Mouse (Mus musculus) heart, embryonic 12.5 days (tissue): Measurements from ENCODE around the gene Xaf1. TPM values are rescaled to one million over a fixed set of nuclear protein-coding genes. Genes with fewer than 3 reads are reported as not detected.

Source experiments
- ATAC-seq: fragments of 200-750 bp; cut with Nextera tagmentation; 2 replicates; pipeline ENCODE4 v1.8.0; 2017; ENCODE audit warnings: moderate TSS enrichment, moderate library complexity; ENCODE audit not compliant: insufficient number of reproducible peaks, low FRiP score
- H3K27ac ChIP-seq: fragments of 300-500 bp; sonication (generic); 2 replicates; pipeline ENCODE4 v1.5.1; 2016; ENCODE audit warnings: mild to moderate bottlenecking, moderate library complexity; ENCODE audit not compliant: poor library complexity, severe bottlenecking
- H3K27me3 ChIP-seq: fragments of 300-500 bp; sonication (generic); replicated peaks from 2 replicates; pipeline ENCODE4 v1.6.1; 2016; ENCODE audit warnings: mild to moderate bottlenecking, moderate library complexity
- H3K36me3 ChIP-seq: fragments of 300-500 bp; sonication (generic); 2 replicates; pipeline ENCODE4 v1.6.1; 2016; ENCODE audit warnings: mild to moderate bottlenecking, moderate library complexity
- H3K4me1 ChIP-seq: fragments of 300-500 bp; sonication (generic); replicated peaks from 2 replicates; pipeline ENCODE4 v1.6.1; 2016; ENCODE audit warnings: mild to moderate bottlenecking
- H3K4me2 ChIP-seq: fragments of 300-500 bp; sonication (generic); 2 replicates; pipeline ENCODE4 v1.6.1; 2016; ENCODE audit warnings: mild to moderate bottlenecking, moderate library complexity
- H3K4me3 ChIP-seq: fragments of 300-500 bp; sonication (generic); 2 replicates; pipeline ENCODE4 v1.5.1; 2016; ENCODE audit warnings: mild to moderate bottlenecking
- H3K9ac ChIP-seq: fragments of 300-500 bp; sonication (generic); 2 replicates; pipeline ENCODE4 v1.6.1; 2016; ENCODE audit warnings: mild to moderate bottlenecking, moderate library complexity
- H3K9me3 ChIP-seq: fragments of 300-500 bp; sonication (generic); replicated peaks from 2 replicates; pipeline ENCODE4 v1.6.1; 2016; ENCODE audit warnings: mild to moderate bottlenecking, moderate library complexity
- WGBS: fragments of 180-500 bp; shearing (Covaris S2); methylation state at CpG from one replicate; pipeline ENCODE4 v1.1.7; 2016; 5-methylcytosine and 5-hydroxymethylcytosine counted together
- polyA plus RNA-seq: library from polyadenylated mRNA; unstranded; fragments of >200 nt; fragmentation: Nextera tagmentation; extraction: Ambion mirVana; gene quantifications from 2 replicates; pipeline ENCODE4 v1.2.1, GENCODE M21; 2016

The Xaf1 gene
- polyA plus RNA-seq, 1 experiment from 2014 or later, result 6.2 TPM

- H3K36me3 ChIP-seq, result no peaks in the 10 kb centered on the region
- H3K9ac ChIP-seq, result no peak overlapping the region
- WGBS, result 76% methylated on average over 10 of the region's 10 CpGs
- no peak overlapping the region for H3K27ac ChIP-seq
- no peak for ATAC-seq
- H3K4me3 ChIP-seq, result no peak overlapping the region
- peaks cover 17% of the 10 kb centered on the region for H3K4me1 ChIP-seq
- H3K9me3 ChIP-seq, result no peaks in the 10 kb centered on the region
- H3K4me2 ChIP-seq, result no peak overlapping the region
- peaks cover 40% of the 10 kb centered on the region for H3K27me3 ChIP-seq
Observed at GRCm38 (mm10) chr11:72311355-72312001, 10.0 kb downstream of the Xaf1 start.

- H3K36me3 ChIP-seq, result no peaks in the 10 kb centered on the region
- peak within 1 kb of the TSS; percentile 19; the same call in 1 of the 2 replicates for H3K9ac ChIP-seq
- peaks cover 67% of the 10 kb centered on the region for H3K27me3 ChIP-seq
- H3K4me3 ChIP-seq, result peak within 1 kb of the TSS; percentile 40
- peak within 1 kb of the TSS; percentile 71 for H3K4me2 ChIP-seq
- peaks cover 10% of the 10 kb centered on the region for H3K4me1 ChIP-seq
- ATAC-seq, result no peak
- no peak within 1 kb of the TSS for H3K27ac ChIP-seq
- 9% methylated on average over 42 of the region's 42 CpGs for WGBS
- no peaks in the 10 kb centered on the region for H3K9me3 ChIP-seq
Observed at GRCm38 (mm10) chr11:72314151-72314895, 12.9 kb downstream of the Xaf1 start, which contains the start of gene Fbxo39. Gene Fbxo39, plus strand, starts transcription at chr11:72314444.

GRCm38 (mm10) chr11:72318026-72318425, 16.6 kb downstream of the Xaf1 start:
- no peaks in the 10 kb centered on the region for H3K9me3 ChIP-seq
- ATAC-seq, result no peak
- H3K36me3 ChIP-seq, result no peaks in the 10 kb centered on the region
- no peak overlapping the region for H3K4me2 ChIP-seq
- H3K27me3 ChIP-seq, result peaks cover 59% of the 10 kb centered on the region
- 59% methylated on average over 5 of the region's 5 CpGs for WGBS
- H3K9ac ChIP-seq, result no peak overlapping the region
- H3K27ac ChIP-seq, result no peak overlapping the region
- H3K4me1 ChIP-seq, result peaks cover 7% of the 10 kb centered on the region
- no peak overlapping the region for H3K4me3 ChIP-seq

- H3K9me3 ChIP-seq, result no peaks in the 10 kb centered on the region
- no peak for ATAC-seq
- 65% methylated on average over 3 of the region's 3 CpGs for WGBS
Observed at GRCm38 (mm10) chr11:72324431-72324830, 23.0 kb downstream of the Xaf1 start.

GRCm38 (mm10) chr11:72325701-72326100, 24.3 kb downstream of the Xaf1 start:
- no peak overlapping the region for H3K9ac ChIP-seq
- no peaks in the 10 kb centered on the region for H3K4me1 ChIP-seq
- no peaks in the 10 kb centered on the region for H3K9me3 ChIP-seq
- H3K36me3 ChIP-seq, result no peaks in the 10 kb centered on the region
- no peak overlapping the region for H3K27ac ChIP-seq
- no peak overlapping the region for H3K4me2 ChIP-seq
- no peak overlapping the region for H3K4me3 ChIP-seq
- 73% methylated on average over 4 of the region's 4 CpGs for WGBS
- no peak for ATAC-seq
- H3K27me3 ChIP-seq, result no peaks in the 10 kb centered on the region

More at GRCm38 (mm10) chr11:72324431-72324830, 23.0 kb downstream of the Xaf1 start:
- no peak overlapping the region for H3K27ac ChIP-seq
- no peak overlapping the region for H3K4me3 ChIP-seq
- no peaks in the 10 kb centered on the region for H3K4me1 ChIP-seq
- H3K27me3 ChIP-seq, result no peaks in the 10 kb centered on the region
- no peak overlapping the region for H3K4me2 ChIP-seq
- H3K9ac ChIP-seq, result no peak overlapping the region
- no peaks in the 10 kb centered on the region for H3K36me3 ChIP-seq

GRCm38 (mm10) chr11:72332951-72333667, 31.7 kb downstream of the Xaf1 start:
- 82% methylated on average over 9 of the region's 9 CpGs for WGBS
- no peak overlapping the region for H3K27ac ChIP-seq

GRCm38 (mm10) chr11:72334653-72335052, 33.2 kb downstream of the Xaf1 start:
- Histone ChIP-seq H3K27me3 (peaks cover 10% of the 10 kb centered on the region; the same call in 1 of the 2 replicates), H3K9me3 (no peaks in the 10 kb centered on the region), H3K27ac (no peak overlapping the region), H3K4me2 (no peak overlapping the region), H3K4me1 (no peaks in the 10 kb centered on the region; the same call in 1 of the 2 replicates), H3K9ac (no peak overlapping the region), H3K36me3 (no peaks in the 10 kb centered on the region), H3K4me3 (no peak overlapping the region)
- ATAC-seq, result no peak
- 75% methylated on average over 4 of the region's 4 CpGs for WGBS

More at GRCm38 (mm10) chr11:72332951-72333667, 31.7 kb downstream of the Xaf1 start:
- no peak for ATAC-seq
- H3K4me1 ChIP-seq, result no peaks in the 10 kb centered on the region
- H3K9ac ChIP-seq, result no peak overlapping the region
- H3K9me3 ChIP-seq, result no peaks in the 10 kb centered on the region
- H3K4me3 ChIP-seq, result no peak overlapping the region
- H3K4me2 ChIP-seq, result no peak overlapping the region
- H3K36me3 ChIP-seq, result no peaks in the 10 kb centered on the region
- no peaks in the 10 kb centered on the region for H3K27me3 ChIP-seq

GRCm38 (mm10) chr11:72336726-72337125, 35.3 kb downstream of the Xaf1 start:
- Histone ChIP-seq H3K4me1 (no peaks in the 10 kb centered on the region; the same call in 1 of the 2 replicates), H3K4me3 (no peak overlapping the region), H3K4me2 (no peak overlapping the region), H3K36me3 (no peaks in the 10 kb centered on the region), H3K27me3 (peaks cover 10% of the 10 kb centered on the region; the same call in 1 of the 2 replicates), H3K27ac (no peak overlapping the region), H3K9ac (no peak overlapping the region), H3K9me3 (no peaks in the 10 kb centered on the region)
- WGBS, result 77% methylated on average over 8 of the region's 8 CpGs
- ATAC-seq, result no peak

GRCm38 (mm10) chr11:72338437-72338871, 37.0 kb downstream of the Xaf1 start:
- Histone ChIP-seq H3K4me2 (no peak overlapping the region), H3K27me3 (peaks cover 10% of the 10 kb centered on the region; the same call in 1 of the 2 replicates), H3K9me3 (no peaks in the 10 kb centered on the region), H3K27ac (no peak overlapping the region), H3K4me3 (no peak overlapping the region), H3K9ac (no peak overlapping the region), H3K4me1 (peaks cover 2% of the 10 kb centered on the region; the same call in 1 of the 2 replicates), H3K36me3 (no peaks in the 10 kb centered on the region)
- 50% methylated on average over 5 of the region's 5 CpGs for WGBS
- no peak for ATAC-seq

GRCm38 (mm10) chr11:72339716-72340115, 38.3 kb downstream of the Xaf1 start:
- no peaks in the 10 kb centered on the region for H3K36me3 ChIP-seq
- H3K4me1 ChIP-seq, result peaks cover 2% of the 10 kb centered on the region; the same call in 1 of the 2 replicates
- no peaks in the 10 kb centered on the region for H3K9me3 ChIP-seq
- no peak for ATAC-seq
- no peak overlapping the region for H3K27ac ChIP-seq
- no peak overlapping the region for H3K4me2 ChIP-seq
- H3K9ac ChIP-seq, result no peak overlapping the region
- WGBS, result 83% methylated on average over 4 of the region's 4 CpGs
- H3K4me3 ChIP-seq, result no peak overlapping the region
- H3K27me3 ChIP-seq, result peaks cover 10% of the 10 kb centered on the region; the same call in 1 of the 2 replicates
